Mouse (Mus musculus) stomach, postnatal 0 days (tissue): ENCODE results near the gene Sema3f.

Experiments used
- CTCF ChIP-seq: IDR thresholded peaks from 2 replicates; pipeline ENCODE4 v1.5.1; 2016; ENCODE audit warnings: antibody characterized with exemption, low read depth, mild to moderate bottlenecking, moderate library complexity
- EP300 ChIP-seq: optimal IDR thresholded peaks from 2 replicates; pipeline ENCODE3; 2016; ENCODE audit warnings: antibody characterized with exemption

- TF ChIP-seq CTCF: no peak
- TF ChIP-seq EP300: no peak
Measured at GRCm38 (mm10) chr9:107723794-107724531, 13.7 kb upstream of the Sema3f start.
